Mouse (Mus musculus) kidney, embryonic 16.5 days (tissue): ENCODE data around the gene Gm21764. TPM values are rescaled to one million over a fixed set of nuclear protein-coding genes. Genes with fewer than 3 reads are reported as not detected.
"Not testable (repeated sequence)": the region's sequence is repeated elsewhere in the genome, so short reads cannot be mapped to it uniquely, and the experiment has no call there.

ENCODE experiments used
- ATAC-seq: fragments of 200-750 bp; cut with Nextera tagmentation; 2 replicates; pipeline ENCODE4 v1.8.0; 2017; ENCODE audit warnings: moderate TSS enrichment; ENCODE audit not compliant: low FRiP score, low TSS enrichment
- H3K27ac ChIP-seq: fragments of 300-500 bp; sonication (generic); 2 replicates; pipeline ENCODE4 v1.5.1; 2014; ENCODE audit warnings: low read length
- H3K27me3 ChIP-seq: fragments of 300-500 bp; sonication (generic); 2 replicates; pipeline ENCODE4 v1.6.1; 2014; ENCODE audit warnings: low read length, control low read depth, mixed read lengths; ENCODE audit not compliant: insufficient read depth
- H3K36me3 ChIP-seq: fragments of 300-500 bp; sonication (generic); 2 replicates; pipeline ENCODE4 v1.6.1; 2014; ENCODE audit warnings: low read length, control low read depth, mixed read lengths; ENCODE audit not compliant: insufficient read depth
- H3K4me1 ChIP-seq: fragments of 300-500 bp; sonication (generic); 2 replicates; pipeline ENCODE4 v1.6.1; 2014; ENCODE audit warnings: low read length, control low read depth, mixed read lengths; ENCODE audit not compliant: insufficient read depth
- H3K4me2 ChIP-seq: fragments of 300-500 bp; sonication (generic); replicated peaks from 2 replicates; pipeline ENCODE4 v1.6.1; 2014; ENCODE audit warnings: low read depth, low read length
- H3K4me3 ChIP-seq: fragments of 300-500 bp; sonication (generic); 2 replicates; pipeline ENCODE4 v1.5.1; 2014; ENCODE audit warnings: mild to moderate bottlenecking, low read length
- H3K9ac ChIP-seq: fragments of 300-500 bp; sonication (generic); replicated peaks from 2 replicates; pipeline ENCODE4 v1.6.1; 2014; ENCODE audit warnings: low read length
- H3K9me3 ChIP-seq: fragments of 300-500 bp; sonication (generic); 2 replicates; pipeline ENCODE4 v1.6.1; 2016; ENCODE audit warnings: low read length, control low read depth
- WGBS: fragments of 180-500 bp; shearing (Covaris S2); extraction: QIAGEN DNeasy Blood & Tissue Kit; methylation state at CpG from one replicate; pipeline ENCODE4 v1.1.7; 2014; 5-methylcytosine and 5-hydroxymethylcytosine counted together
- polyA plus RNA-seq: library from polyadenylated mRNA; unstranded; fragments of >200 nt; fragmentation: Nextera tagmentation; extraction: Ambion mirVana; gene quantifications from 2 replicates; pipeline ENCODE4 v1.2.1, GENCODE M21; 2015

Gene Gm21764
- not detected in 2 replicates for polyA plus RNA-seq

DNA sequence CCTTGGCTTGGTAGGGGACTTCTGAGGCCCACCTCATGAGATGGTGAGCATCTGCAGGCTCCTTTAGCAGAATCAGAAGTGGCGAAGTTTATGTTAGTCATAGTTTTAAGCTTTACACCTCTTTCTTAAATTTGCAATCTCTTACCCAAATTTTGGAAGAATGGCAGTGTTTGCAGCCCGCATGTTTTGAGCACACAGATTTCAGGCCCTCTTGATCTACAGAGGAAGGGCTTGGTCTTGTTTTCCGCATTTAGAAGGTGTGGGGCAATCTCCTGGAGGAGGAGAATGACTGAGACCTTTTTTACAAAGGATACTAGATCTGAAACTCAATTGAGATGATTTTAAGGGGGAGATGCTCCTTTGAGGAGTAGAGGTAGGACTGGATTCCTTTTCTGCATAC is at the start of gene Gm21764:
Gm21764 (minus strand) TSS at position 101 of the 400 bp plus-strand sequence.
- H3K9me3 ChIP-seq, H3K27me3 ChIP-seq, H3K4me1 ChIP-seq, H3K4me3 ChIP-seq, H3K27ac ChIP-seq, H3K4me2 ChIP-seq, H3K36me3 ChIP-seq, ATAC-seq, H3K9ac ChIP-seq: not testable (repeated sequence)
- no CpG with 5 or more reads among the region's 3 CpGs for WGBS

DNA sequence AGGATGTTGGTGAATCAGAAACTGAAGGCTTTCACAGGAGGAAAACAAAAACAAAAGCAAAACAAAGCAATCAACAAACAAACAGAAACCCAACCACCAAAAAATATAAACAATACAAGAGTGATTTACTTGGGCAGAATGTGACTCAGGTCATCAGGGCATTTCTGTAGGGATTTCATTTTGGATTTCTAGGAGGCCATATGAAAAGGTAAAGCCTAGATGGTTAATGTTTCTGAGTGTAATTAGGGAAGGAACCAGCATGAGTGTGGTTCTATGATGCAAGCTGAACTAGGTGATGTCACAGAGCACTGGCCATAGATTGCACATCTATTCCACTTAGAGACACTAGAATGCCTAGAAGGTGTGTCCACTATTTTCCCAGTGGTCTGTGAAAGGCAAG is 27.2 kb upstream of the Gm21764 start, which contains the start of gene Ssty1:
Ssty1 (plus strand) TSS at position 301 of the 400 bp plus-strand sequence.
- H3K9ac ChIP-seq, H3K4me2 ChIP-seq, H3K36me3 ChIP-seq, H3K4me3 ChIP-seq, H3K4me1 ChIP-seq, H3K27me3 ChIP-seq, ATAC-seq, H3K9me3 ChIP-seq, H3K27ac ChIP-seq: not testable (repeated sequence)

Other genes with a start within 250 kb of the Gm21764 start
- gene Gm21904, start 215.5 kb downstream of the Gm21764 start, polyA plus RNA-seq: not detected in 2 replicates
- not detected in 2 replicates for gene Gm20772, start 187.1 kb downstream of the Gm21764 start, polyA plus RNA-seq
- gene Gm20831, start 187.1 kb downstream of the Gm21764 start, polyA plus RNA-seq: not detected in 2 replicates
- not detected in 2 replicates for gene Srsy, start 124.5 kb downstream of the Gm21764 start, polyA plus RNA-seq
- not detected in 2 replicates for gene Ssty1, start 27.3 kb upstream of the Gm21764 start, polyA plus RNA-seq